Mouse (Mus musculus) CH12.LX (cell line): ENCODE measurements around the gene Kif23.

Source experiments
- CHD2 ChIP-seq: IDR thresholded peaks from 2 replicates; pipeline ENCODE4 v1.6.1; 2011; ENCODE audit warnings: low read length, improper control_type of control experiment
- CTCF ChIP-seq, 2 experiments: IDR thresholded peaks in 1 of 2; conservative IDR thresholded peaks in 1 of 2; 2 replicates each; pipeline ENCODE4 v1.5.1; 2011 to 2012; ENCODE audit warnings: low read depth in 2 of 2, low read length in 2 of 2, improper control_type of control experiment in 1 of 2, inconsistent platforms in 1 of 2, mild to moderate bottlenecking in 1 of 2, moderate library complexity in 1 of 2
- EP300 ChIP-seq: IDR thresholded peaks from 2 replicates; pipeline ENCODE4 v1.6.1; 2011; ENCODE audit warnings: low read length, improper control_type of control experiment
- GABPA ChIP-seq: IDR thresholded peaks from 2 replicates; pipeline ENCODE4 v1.6.1; 2012; ENCODE audit warnings: low read depth, low read length, improper control_type of control experiment, inconsistent platforms; ENCODE audit not compliant: insufficient replicate concordance
- MAFK ChIP-seq: IDR thresholded peaks from 2 replicates; pipeline ENCODE4 v1.6.1; 2011; ENCODE audit warnings: low read length, improper control_type of control experiment; ENCODE audit not compliant: insufficient replicate concordance
- NRF1 ChIP-seq: IDR thresholded peaks from 2 replicates; pipeline ENCODE4 v1.6.1; 2014; ENCODE audit warnings: low read depth, mild to moderate bottlenecking, inconsistent platforms, low read length, improper control_type of control experiment, moderate library complexity
- SMC3 ChIP-seq: IDR thresholded peaks from 2 replicates; pipeline ENCODE4 v1.6.1; 2011; ENCODE audit warnings: low read depth, low read length, improper control_type of control experiment

GRCm38 (mm10) chr9:61867659-61868058, 78.9 kb downstream of the Kif23 start:
- TF ChIP-seq MAFK (no peak), CTCF (conservative IDR thresholded peaks at IDR 0.05 in 1 of 2, IDR thresholded peaks at IDR 0.05 in 1 of 2; ENCODE audit: low read depth in 2 of 2, low read length in 2 of 2) (no peak), CHD2 (no peak), NRF1 (no peak), SMC3 (no peak), EP300 (no peak), GABPA (no peak)
